Mouse (Mus musculus) adrenal gland, postnatal 4 days (tissue): ENCODE results near the gene Slc44a2. TPM values are rescaled to one million over a fixed set of nuclear protein-coding genes. Genes with fewer than 3 reads are reported as not detected.

Experiments
- DNase-seq, 2 experiments: peaks; one replicate each; pipeline ENCODE4 v3.0.0; 2021 to 2022; ENCODE audit warnings: low spot score in 2 of 2, mixed read lengths in 2 of 2
- total RNA-seq, 2 experiments: library from RNA; stranded (reverse); gene quantifications; 2 replicates each; pipeline ENCODE4 v1.2.3; 2021

Slc44a2 gene
- total RNA-seq, 2 experiments from 2014 or later: 73.6 to 75.4 TPM

DNA sequence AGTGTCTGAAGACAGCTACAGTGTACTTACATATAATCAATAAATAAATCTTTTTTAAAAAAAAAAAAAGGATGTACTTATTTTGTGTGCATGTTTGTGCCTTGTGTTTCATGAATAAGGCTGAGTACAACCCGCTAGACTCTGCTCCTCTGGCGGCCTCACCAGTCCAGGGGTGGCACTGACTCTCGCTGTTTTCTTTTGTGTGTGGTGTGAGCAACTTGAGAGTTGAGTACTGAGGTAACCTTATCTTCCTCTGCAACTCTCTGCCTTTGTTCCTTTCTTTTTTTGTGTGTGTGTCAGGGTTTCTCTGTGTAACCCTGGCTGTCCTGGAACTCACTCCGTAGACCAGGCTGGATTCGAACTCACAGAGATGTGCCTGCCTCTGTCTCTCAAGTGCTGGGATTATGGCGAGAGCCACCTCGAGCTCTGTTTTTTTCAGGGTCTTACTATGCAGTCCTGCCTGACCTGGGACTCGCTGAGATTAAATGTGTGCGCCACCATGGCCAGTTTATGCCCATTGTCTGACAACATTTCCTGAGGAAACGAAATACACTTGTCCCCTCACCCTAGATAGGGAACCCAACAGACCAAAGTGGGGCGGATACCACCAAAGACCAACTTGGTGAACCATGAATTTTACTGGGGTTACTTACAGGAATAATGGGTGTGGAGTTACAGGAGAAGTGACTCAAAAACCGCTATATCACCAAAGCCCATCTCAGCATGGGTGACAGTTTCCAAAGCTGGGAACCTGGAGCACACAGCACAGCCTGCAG is 11.1 kb downstream of the Slc44a2 start:
- no peak for DNase-seq

DNA sequence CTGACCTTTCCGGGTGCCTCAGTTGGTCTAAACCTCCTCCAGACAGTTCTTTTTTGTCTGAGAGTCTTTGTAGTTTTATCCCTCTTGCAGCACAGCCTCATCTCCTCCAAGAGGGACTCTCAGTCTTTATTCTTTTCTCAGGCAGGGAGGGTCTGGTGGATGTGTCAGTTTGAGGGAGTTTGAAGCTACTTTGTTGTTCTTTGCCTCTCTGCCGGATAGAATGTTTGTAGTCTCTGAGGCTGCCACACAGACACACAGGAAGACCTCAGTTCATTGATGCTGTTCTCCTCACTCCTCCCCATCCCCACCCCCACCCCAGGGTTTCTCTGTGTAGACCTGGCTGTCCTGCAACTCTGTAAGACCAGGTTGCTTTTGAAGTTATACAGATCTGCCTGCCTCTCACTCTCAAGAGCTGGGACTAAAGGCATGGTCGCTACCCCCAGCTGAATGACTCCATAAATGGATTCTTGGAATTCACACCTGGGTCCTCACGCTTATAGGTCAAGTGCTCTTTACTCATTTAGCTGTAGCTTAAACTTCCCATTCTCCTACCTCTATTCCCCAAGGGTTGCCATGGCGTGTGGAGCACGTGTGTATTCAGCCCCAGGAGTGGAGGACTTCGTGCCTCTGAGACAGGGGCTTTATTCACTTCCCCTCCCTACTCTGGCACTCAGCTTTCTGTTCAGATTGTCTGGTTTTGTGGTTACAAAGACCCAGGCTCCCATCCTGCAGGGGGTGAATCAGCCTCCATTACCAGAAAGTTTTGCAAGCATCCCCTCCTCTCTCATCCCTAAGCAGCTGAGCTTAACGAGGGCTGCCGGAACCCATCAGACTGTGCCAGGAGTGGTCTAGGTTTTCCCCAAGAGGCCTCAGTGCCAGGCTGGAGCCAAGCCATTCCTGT is 11.9 kb downstream of the Slc44a2 start:
- no peak for DNase-seq

DNA sequence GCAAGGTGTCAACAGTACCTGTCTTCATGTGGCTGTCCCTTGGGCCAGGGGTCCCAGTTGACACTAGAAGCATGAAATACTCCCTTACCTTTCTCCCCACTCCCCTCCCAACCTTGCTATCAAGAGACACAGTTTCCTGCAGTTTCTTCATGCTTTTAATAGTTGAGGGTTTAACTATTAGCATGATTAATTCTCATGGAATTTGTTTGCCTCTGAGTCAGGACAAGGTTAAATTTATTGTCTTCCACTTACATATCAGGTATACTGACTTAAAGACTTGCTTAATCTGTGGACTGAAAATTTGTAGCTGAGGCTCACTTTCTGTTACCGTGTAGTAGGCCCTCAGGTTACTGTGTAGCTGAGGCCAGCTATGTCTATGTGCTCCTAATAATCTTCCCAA is 13.0 kb downstream of the Slc44a2 start:
- DNase-seq: no peak

GRCm38 (mm10) chr9:21334747-21335146 is 14.2 kb downstream of the Slc44a2 start:
- no peak for DNase-seq

- DNase-seq: no peak
Observed at GRCm38 (mm10) chr9:21335391-21335790, 14.9 kb downstream of the Slc44a2 start.

DNA sequence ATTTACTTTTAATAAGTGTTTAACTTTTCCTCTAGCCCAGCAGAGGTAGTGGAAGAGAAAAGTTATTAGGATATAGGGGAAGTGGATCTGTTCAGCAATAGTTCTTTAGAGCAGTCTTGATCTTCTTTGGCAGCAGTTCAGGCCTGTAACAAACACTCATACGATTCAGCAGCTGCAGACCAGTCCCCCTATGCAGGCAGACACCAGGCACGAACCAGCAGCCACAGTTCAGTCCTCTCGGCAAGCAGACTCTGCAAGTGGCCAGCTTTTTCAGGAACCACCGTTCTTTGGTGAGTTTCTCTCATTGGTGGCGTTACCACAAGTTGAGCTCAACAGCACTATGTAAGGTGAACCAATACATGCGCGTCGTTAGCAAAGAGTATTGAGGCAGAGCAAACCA is 16.0 kb downstream of the Slc44a2 start:
- no peak for DNase-seq

DNA sequence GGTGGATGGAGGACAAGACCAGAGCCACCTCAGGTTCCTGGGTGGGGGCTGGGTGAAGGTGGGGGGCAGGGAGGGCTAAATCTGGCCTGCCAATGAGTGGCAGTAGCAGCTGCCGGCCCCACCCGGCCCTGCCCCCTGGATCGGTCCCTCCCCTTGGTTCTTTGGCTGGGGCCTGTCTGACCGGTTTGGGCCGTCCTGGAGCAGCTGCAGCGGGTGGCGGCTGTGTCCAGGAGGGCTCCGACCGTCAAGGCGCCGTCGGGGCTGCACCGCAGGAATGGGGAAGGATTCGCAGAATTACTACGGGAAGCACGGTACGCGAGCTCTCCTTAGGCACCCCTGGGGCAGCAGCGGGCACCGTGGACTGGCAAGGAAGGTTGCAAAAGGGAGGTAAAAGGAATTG is 17.2 kb downstream of the Slc44a2 start:
- no peak for DNase-seq

DNA sequence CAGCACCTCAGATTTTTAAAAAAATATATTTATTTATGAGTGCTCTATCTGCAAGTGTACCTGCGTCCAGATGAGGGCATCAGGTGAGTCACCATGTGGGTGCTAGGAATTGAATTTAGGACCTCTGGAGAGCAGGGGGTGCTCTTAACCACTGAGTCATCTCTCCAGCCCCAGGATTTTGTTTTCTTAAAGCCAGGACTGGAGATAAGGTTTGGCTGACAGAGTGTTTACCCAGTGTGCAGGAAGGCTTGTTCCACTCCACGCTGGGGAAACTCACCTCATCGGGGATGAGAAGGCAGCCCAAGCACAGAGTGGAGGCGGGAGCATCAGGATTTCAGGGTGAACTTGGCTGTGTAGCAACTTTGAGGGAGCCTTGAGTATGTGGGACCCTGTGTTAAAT is 19.9 kb downstream of the Slc44a2 start:
- DNase-seq: no peak

GRCm38 (mm10) chr9:21346627-21347365 is 26.3 kb downstream of the Slc44a2 start:
- DNase-seq: no peak

DNA sequence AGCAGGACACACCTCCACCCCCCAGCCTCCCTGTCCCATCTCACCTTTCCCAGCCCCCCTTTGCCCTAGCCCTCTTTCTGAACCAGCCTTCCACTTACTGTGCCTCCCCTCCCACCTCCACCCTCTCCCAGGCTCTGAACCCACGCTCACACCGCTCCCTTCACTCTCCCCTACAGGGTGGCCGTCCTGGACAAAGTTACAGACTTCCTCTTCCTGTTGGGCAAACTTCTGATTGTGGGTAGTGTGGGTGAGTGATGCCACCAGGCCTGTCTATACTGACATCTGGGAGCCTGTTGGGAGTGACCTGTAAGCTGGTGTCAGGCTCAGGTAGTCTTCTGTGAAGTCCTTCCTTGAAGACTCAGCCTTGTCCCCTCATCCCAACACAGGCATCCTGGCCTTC is 27.7 kb downstream of the Slc44a2 start:
- DNase-seq: no peak

GRCm38 (mm10) chr9:21351178-21351577 is 30.7 kb downstream of the Slc44a2 start:
- DNase-seq: no peak

GRCm38 (mm10) chr9:21351702-21352377 is 31.3 kb downstream of the Slc44a2 start:
- no peak for DNase-seq

DNA sequence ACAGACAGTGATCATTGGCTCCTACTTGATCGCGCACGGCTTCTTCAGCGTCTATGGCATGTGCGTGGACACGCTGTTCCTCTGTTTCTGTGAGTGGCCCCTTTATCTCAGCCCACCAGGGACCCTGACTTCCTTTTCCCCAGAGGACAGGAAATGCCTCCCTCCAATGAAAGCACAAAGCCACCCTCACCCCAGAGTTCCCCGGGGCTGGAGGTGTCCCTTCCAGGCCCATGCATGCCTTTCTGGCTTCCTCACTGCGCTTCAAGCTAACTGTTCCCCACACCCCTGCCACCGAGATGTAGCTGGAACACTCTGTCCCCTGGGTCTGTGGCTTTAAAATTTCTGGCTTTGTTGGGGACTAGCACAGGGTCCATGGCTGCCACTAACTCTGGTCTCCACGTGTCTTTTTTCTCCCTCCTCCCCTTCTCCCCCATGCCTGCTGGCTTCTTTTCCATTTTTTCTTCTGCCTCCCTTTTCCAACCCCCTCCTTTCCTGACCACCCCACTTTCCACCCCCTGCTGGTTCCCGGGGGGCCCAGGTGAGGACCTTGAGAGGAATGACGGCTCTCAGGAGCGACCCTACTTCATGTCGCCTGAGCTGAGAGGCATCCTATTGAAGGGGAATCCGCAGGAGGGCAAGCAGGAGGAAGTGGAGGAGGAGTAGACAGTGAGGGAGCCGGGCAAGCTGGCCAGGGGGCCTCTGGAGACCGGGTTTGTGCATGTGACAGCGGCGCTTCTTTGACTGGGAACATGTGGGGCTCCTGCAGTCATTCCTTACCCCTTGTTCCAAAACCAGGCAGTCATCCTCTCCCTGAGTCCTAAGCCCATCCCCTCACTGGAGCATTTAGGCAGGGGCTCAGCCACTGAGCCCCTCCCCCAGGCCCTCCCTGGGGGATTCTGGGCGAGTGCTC is 32.2 kb downstream of the Slc44a2 start:
- no peak for DNase-seq

GRCm38 (mm10) chr9:21353373-21353686 is 32.8 kb downstream of the Slc44a2 start:
- no peak for DNase-seq

DNA sequence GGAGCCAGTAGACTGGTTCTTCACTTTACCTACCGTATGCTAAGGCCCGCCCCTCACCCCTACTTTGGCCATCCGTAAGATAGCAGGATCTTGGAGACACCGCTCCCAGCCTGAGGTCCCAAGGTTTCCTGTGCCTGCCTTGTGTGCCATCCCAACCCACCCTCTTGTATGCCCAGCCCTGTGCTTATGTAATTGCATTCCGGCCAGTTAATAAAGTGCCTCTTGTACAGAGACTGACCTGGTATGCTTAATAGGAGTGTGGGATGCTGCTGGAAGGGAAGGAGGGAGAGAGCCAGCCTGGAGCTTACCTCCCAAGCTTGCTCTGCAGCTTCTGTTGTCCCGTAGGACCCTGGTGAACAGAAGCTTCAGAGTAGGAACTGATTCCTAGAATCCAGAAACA is 34.3 kb downstream of the Slc44a2 start:
- DNase-seq: no peak

- DNase-seq: peak in 1 of 2 experiments; percentile 29
Observed at GRCm38 (mm10) chr9:21356981-21357718, 36.7 kb downstream of the Slc44a2 start.

DNA sequence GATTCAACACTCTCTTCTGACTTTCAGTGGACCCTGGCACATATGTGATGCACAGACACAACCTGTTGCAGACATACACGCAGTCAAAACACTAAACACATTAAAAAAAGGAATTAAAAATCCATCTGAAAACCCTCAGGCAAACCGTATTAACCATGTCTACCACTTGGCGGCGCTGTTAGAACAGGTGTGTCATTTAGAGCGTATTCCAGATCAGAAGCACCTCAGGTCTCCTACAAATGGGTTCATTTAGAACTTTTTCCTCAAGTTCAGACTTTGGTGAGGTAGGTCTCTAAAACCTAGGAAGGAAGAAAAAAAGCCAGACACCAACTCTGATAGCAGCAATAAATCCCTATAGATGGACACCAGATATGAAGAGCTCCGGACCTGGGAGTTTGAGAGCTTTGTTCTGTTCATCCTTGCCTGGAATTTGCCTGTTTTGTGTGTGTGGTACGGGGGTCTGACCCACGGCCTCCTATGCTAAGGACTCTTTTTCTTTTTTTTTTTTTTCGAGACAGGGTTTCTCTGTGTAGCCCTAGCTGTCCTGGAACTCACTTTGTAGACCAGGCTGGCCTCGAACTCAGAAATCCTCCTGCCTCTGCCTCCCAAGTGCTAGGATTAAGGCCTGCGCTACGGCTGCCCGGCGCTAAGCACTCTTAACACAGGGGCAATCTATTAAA is 46.2 kb downstream of the Slc44a2 start:
- DNase-seq: peak; percentile 17 to 52

DNA sequence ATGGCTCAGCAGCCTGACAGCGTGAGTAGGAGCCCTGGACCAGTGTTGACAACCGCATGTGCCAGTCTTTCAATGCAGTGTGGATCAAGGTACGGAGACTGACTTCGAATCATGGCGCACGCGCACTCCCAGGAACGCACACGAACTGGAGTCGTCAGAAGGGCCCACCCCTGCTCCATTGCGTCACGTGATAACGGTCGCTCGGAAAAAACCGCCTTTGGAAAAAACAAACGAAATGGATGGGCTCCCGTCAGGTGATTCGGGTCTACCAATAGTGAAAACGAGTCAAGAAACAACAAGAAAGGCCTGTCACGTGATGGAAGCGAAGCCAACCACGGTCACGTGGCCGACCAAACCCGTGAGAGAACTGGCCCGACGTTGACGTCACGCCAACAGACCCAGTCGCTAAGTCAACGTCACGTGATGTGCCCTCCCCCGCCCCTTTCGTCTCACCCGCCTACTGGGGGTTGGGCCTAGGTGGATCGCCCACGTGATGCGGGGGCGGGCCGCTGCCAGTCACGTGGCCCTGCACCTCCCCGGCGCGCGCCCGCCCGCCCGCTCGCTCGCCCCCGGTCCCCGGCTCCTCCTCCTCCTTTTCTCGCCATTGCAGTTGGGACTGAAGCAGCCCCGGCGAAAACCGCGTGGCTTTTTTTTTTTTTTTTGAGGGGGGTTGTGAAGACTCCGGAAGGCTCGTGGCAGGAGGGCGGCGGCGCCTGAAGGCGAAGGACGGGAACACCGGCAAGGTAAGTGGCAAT is 47.0 kb downstream of the Slc44a2 start, which contains the start of gene Ilf3:
Gene Ilf3, plus strand, starts transcription at position 515 of the 755 bp plus-strand sequence.
- peak; percentile 98 to 100 for DNase-seq
